Mouse (Mus musculus) kidney, postnatal 4 days (tissue): ENCODE results near the gene Etv6.

Experiments
- DNase-seq, 2 experiments: peaks; one replicate each; pipeline ENCODE4 v3.0.0; 2021; ENCODE audit warnings: mixed read lengths in 2 of 2

Etv6 gene

DNA sequence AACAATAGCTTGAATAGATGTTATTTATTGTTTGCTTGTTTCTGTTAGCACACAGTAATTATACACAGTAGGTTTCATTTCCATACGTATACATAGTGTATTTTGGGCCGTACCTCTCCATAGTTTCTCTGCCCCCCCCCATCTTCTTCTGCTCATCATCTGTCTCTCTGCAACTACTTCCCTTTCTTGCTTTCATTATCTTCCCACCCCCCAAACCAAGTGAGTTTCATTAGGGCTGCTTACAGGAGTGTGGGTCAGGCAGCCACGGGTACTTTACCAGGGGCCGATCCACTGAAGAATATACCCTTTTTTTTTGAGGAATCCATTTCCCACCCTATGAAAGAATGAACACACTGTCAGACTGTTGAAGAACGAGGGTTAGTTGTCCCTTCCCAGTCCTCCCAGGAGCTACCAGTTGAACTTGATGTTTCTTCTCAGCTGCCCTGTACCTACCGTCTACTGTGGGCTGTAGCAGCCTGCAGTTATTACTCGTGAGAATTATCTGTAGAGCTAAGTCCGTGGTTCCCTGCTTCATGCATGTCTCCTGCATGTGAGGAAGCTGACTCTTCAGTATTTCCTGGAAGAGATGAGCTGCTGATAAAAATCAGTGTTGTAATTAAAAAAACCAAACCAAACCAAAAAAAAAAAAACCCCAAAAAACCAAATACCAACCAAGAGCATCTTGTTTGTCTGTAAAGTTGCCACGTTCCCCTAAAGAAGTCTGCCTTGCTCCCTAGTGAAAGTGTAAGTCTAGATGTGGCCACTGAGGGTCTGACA is 9.8 kb downstream of the Etv6 start:
- no peak for DNase-seq

DNA sequence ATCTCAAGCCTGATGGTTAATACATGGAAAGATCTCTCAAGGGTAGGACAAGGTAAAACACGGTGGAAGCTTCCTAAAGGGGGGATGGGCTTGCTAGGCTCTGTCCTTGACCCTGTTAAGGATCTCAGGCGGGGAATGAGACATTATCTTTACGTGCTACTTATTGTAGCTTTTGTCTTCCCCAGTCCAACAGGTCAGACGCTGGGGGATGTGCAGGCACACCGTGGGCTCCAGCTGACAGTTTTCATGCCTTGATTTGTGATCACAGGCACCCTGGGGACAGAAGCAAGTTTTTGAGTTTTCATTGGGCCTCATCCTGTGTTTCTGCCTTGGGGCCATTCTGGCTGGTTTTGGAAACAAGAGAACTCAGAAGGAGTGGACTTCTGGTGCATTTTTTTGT is 10.6 kb downstream of the Etv6 start:
- DNase-seq: no peak

DNA sequence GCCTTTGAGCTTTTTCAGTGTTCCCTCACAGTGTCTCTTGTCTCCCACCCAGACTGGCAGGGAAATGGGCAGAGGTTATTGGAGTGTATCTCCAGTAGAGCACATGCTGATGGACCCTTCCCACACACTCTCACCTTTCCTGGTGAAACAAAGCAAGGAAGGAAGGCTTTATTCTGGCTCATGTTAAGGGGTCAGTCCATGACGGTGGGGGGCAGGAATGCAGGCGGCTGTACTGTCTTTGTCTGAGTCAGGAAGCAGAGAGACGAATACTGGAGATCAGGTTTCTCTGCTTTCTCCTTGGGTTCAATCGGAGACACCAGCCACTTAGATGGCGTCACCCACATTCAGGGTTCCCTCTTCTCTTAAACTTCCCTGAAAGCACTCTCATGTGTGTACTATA is 11.7 kb downstream of the Etv6 start:
- no peak for DNase-seq

DNA sequence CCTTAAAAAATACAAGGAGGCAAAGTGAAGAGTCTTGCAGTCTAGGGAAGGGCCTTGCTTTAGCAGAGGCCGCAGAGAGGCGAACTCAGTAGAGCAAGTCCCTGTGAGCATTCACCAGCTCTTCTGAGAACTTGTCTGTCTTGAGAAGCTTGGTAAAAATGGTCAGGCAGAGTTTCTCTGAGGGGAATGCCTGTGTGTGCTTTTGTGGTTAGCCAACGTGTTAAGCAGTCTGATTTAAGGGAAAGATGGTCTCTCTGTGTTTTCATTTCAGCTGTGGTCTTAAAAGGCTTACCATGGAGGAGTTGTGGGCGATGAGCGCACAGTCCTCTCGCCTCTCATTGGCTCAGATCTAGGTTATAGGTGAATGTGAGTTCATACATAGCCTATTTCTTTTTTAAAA is 12.5 kb downstream of the Etv6 start:
- no peak for DNase-seq

DNA sequence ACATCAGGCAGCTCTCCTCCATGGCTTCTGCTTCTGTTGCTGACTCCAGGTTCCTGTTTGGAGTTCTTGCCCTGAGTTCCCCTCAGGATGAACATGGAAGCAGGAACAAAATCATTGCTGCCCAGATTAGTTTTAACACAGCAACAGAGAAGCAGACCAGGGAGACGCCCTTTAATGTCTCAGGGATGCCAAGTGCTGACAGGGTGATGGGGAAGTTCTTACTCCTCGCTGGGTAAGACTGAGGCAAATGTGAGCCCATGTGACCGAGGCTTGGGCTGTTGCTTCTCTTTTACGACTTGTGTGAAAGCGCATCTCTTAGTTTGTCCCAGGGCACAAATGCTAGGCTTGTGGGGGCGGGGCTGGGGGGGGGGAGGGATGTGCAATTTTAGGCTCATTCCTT is 13.5 kb downstream of the Etv6 start:
- no peak for DNase-seq

DNA sequence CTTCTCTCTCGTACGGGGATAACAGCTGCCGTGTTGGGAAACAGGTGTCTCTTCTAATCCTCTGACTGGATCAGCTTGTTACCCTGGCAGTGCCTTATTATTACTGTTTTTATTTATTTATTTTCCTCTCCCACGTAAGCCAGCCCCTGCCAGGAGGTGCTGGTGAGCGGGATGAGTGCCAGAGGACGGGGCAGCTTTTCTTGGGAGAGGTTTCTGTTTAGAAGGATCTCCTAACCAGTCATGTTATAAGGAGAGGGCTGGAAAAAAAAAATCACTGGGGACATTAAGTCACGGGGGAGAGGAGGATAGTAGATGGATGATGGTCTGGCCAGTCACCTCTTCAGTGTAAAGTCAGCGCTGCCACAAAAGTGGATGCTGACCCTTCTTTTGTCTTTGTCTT is 15.0 kb downstream of the Etv6 start:
- DNase-seq: no peak

DNA sequence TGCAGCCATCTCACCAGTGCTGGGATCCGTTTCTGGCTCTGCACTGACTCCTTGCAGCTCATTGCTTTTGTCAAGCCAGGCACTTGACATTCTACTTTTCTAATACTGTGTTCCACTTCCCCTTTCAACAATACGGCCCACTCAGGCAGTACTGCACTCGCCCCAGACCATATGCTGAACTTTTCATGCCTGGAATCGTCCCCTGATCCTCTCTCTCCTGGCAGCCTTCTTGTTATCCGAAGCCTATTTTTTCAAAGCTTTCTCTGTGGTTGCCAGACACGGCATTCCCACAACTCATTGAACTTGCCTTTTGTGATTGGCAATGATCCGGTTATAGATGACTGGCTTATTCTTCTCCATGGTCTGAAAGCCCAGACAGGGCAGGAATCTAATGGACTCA is 16.4 kb downstream of the Etv6 start:
- no peak for DNase-seq

DNA sequence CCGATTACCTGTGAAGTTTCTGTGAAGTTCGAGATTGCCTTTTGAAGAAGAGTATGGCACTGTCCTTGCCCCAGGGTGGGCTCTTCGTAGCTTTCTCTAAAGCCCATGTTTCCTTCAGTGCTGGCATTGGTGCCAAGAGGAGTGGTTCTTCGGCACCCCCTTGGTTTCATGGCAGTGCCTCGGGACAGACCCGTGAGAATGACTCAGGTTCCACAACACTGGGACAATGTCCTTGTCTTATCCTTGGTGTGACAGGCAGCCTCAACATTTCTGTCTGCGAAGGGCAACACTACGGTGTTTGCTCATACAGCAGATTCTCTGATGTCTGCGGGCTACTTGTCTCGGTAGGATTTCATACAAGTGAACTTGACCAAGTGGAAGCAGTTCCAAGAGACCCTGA is 17.6 kb downstream of the Etv6 start:
- DNase-seq: no peak

DNA sequence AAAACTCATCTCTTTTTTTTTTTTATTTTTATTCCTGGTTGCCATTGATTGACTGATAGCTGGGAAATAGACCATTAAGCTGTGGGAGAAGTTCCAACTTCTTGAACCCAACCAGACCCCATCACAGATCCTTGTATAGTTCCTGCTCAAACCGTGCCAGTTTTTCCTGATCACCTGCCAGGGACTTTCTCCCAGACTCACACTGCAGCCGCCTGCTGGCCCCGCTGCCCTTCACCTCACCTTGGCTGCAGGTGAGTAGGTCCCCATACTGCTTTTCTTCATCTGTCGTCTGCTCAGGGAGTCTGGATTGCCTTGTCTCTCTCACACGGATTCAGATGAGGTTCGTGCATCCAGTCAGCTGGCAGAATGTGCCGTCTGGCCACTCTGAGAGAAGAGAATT is 18.1 kb downstream of the Etv6 start:
- no peak for DNase-seq

DNA sequence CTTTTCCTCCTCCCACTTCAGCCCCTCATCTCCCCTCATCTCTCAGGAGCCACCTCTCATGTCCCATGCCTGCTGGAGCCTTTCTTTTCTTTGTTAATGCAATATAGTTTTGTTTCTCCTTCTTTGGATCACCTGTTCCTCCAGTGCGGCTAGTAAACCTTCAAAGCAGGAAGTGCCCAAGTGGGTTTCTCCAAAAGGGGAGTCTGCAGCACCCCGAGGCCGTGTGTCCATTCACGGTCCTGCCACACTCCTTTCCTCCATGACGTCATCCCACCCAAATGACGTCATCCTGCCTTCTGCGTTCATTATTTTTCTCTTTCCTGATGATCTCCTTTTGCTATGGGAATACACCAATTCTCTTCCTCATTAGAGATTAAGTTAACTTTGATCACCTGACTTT is 20.1 kb downstream of the Etv6 start:
- no peak for DNase-seq

DNA sequence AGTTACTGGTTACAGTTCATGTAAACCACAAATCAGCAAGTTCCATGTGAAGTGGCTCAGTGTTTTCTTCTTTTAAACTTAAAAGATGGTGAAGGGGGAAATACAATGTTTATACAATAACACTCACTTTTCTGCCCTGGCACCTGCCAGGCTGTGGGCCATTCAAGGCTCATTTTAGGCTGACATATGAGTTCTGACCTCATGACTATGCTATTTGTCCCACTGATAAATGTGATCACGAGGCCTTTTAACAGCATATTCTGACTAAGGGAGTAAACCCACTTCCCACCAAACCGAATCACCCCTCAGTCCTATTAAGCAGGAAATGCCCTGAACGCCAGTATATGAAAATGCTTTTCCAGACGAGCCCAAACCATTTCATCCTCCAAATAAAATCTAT is 23.0 kb downstream of the Etv6 start:
- no peak for DNase-seq

DNA sequence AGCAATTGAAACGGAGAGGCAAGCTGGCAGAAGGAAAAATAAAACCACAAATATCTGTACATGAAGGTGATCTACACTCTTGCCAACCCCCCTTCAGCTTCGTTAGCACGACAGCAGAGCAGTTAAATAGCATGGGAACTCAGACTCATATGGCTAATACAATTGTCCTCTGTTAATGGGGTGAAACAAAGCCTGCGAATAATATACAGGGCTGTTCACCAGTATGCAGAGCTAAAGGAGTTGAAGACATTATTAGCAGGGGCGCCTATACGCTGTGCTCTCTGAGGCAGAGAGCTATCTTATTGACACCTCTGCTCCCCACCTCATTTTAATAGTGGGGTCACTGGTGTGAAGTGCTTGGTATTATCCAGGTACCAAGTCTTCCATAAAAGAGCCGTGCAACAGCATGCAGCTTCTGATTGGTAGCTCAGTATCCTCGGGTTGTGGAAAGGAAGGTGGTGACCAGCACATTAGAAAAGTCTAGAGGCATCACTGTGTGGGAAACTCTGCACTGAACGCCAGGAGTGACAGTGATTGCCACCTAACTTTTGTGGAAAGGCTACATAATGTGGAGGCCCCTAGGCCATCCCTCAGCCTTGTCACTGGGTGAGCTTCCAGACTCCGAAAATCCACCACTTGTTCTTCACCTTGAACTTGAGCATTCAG is 23.5 kb downstream of the Etv6 start:
- no peak for DNase-seq

DNA sequence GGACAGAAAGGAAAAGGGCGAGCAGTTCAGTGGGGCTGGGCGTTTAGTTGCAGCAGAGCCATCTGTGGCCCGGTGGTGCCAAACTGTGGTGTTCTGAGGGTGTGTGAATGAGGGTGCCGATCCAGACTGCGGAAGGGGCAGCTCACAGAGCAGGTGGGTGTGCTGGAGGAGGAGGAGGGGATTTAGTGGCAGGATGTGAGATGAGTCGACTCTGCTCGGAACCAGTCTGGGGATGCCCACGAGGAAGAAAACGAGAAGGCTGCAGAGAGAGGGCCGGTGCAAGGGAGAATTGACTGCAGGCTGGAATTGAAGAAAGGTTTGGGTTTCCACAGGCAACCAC is 24.0 kb downstream of the Etv6 start:
- no peak for DNase-seq

DNA sequence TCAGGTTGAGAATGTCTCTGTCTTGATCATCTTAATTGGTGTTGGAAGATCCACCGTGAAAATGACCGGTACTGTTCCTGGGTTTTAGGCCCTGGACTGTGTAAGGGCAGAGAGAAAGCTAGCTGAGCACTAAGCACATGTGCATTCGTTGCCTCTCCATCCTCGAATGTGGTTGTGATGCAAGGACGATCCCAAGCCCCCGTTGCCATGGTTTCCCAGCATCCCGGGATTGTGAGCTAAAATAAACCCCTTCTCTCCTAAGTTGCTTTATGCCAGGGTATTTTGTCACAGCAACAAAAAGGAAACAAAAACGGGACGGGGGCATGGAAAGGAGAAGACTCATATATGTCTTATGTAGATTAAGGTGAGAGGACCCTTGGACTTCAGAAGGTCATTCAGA is 24.5 kb downstream of the Etv6 start:
- DNase-seq: no peak

DNA sequence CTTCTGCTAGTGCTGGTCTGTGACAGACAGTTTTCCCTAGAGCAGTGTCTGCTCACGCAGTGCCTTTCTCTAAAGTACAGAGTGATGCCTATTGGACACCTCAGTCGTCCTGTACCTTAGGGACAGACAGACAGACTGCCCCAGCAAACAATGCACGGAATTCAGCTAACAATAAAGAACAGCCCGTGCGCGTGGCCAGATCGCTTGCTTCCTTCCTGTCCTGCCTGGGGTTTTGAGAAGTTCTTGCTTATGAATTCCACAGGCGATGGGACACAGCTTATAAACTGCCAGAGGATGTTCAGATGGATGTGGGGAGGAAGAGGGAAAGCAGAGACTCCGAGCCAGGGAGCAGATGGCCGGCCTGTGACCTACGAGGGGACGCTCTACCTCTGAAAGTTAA is 25.3 kb downstream of the Etv6 start:
- DNase-seq: peak in 1 of 2 experiments; percentile 50

DNA sequence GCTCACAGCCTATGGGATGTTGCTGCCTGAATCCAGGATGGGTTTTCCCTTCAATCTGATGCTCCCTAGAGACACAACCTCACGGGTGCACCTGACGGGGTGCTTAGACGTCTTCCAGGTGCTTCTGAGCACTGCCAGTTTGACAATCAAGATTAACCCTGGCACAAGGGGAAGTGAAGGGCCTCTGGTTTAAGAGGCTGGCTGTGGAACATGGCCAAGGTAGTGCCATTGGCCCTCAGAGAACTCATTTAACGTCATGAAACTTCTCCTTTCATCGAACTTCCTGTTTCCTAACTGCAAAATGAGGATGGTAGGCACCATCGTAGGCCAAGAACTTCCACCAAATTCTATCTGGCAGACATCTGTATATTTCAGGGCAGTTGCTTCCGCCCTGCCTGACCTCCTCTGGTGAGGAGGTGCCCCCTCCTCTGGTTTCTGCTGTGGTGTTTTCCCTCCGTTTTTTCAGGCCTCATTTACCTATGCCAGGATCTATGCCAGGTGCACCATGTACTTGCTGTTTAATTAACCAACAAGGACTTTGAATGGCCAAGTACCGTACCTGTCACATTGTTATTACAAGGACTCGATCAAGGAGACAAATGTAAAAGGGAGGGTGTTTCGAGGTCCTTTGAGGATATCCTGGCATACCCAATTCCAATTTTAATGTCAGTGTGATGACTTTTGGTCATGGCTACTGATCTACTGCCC is 29.7 kb downstream of the Etv6 start:
- no peak for DNase-seq

DNA sequence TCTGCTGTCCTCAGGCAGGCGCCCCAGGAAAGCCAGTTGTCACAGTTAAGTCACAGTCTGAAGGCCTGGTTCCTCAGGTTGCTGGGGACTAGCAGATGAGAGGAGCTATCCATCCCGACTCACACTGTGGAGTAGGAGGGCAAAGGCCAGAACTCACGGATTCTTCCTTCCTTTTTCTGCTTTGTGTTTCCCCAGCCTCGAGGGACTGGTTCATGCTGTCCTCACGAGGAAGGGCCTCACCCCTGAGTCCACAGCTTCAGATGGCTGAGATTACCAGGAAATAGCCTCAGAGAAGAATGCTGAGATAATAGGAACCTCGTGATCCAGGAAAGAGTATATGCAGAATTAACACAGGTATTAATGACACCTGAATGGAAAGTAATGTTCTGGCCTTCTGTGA is 30.6 kb downstream of the Etv6 start:
- no peak for DNase-seq

DNA sequence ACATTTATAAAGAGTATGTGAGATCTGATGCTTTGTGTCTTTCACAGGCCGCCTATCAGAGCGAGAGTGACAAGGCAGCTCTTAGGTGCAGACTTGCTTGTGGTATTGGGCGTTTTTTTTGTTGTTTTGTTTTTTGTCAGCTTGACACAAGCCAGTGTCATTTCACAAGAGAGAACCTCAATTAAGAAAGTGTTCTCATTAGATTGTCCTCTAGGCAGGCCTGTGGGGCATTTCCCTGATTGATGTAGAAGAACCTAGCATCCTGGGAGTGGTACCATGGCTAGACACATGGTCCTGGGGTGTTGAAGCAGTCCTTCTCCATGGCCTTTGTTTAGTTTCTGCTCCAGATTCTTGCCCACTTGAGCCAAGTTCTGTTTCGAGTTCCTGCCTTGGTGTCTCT is 31.5 kb downstream of the Etv6 start:
- DNase-seq: no peak

DNA sequence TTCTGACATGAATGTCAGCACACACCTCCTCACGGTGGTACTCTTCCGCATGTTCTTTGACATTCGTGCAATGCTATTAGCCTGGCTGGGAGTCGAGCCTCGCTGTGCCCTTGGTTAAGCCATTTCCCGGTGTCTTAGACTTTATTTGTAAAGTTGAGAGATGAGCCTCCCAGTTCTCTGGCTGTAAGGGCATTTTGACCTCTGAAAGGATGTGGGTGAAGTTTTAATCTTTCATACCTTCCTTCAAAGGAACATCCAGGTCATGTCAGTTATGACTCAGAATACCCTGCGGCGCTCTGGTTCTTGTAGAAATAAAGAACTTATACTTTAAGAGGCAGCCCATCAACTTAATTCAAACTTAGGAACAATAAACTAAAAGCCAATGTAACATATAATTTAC is 32.0 kb downstream of the Etv6 start:
- DNase-seq: no peak

DNA sequence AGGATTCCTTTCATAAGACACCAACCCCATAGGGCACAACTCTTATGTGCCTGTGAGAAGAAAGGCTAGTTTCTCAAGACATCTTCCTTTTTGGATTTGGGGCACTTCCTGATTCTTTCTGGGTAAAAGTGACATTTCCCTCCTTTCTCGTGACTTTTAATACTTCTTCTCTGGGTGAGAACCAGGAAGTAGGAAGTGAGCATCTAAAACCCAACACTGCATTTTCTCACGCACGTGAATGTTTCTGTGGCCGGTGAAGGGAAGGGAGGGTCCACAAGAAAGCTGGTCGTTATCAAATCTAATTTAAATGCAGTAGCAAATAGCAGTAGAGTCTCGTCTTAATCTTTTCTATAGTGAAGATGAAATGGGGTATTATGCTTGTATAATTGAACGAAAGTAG is 36.9 kb downstream of the Etv6 start:
- DNase-seq: no peak

DNA sequence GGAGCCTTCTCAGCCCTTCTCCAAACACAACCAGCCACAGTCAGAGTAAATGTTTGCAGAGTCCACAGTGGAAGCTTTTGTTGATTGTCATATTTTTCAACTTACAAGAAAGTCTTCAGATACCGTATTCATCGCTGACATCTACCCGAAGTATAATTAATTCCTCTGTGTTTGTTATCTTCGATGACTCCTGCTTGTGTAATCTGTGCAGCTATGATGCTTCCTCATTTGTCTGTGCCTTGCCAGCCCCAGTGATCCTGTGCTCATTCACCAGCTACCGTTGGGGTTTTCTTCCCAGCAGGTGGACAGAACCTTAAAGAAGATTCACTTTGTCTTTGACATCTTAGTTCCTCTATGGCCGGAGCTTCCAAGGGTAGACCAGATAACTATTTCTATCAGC is 37.4 kb downstream of the Etv6 start:
- DNase-seq: no peak

DNA sequence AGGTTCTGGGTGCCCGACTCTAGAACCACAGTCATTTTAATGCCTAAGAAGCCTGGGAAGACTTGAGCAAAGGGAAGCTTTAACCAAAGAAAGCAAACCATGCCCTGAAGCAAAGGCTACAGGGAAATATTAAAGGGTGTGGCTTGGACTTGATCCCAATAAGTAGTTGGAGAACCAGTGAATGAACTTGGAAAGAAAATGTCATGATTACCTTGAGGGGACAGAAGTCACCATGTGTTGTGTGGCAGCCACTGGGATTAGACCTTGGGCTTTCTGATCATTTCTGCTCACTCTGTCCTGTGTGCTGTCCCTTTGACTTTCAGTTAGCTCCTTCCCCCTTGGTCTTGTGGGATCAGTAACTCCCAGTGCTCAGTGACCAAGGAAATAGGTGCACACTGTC is 38.9 kb downstream of the Etv6 start:
- no peak for DNase-seq

DNA sequence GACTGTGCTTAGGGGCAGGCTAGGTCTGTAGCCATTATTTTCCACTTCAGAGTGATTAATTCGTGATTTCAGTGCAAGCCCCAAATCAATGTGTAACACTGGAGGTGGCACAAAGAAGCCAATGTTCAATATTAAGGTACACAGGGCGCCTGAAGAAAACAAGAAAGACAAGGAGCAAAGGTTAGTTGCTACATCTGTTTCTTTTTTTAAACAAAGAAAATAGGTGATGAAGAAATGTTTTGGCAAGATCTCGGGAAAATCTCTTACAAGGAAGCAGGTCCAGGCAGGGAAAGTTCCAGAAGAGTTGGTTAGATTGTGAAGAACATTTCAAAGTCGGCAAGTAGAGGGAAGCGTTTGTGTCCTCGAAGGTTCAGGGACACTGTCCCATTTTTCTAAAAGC is 39.5 kb downstream of the Etv6 start:
- DNase-seq: no peak

DNA sequence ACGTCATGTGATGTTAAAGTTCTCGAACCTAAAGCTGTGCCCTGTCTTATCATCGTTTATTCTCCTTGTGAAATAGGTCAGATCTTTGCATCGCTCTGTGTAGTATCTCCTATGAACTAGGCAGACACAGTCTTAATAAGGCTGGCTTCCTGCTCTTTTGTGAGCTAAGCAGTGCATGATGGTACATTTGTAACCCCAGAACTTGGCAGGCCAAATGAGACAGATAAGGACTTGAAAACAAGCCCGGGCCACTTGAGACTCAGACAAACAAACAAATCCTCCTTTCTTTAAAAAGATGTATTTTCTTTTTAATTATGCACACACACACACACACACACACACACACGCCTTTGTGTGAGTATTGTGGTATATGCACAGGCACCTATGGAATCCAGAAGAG is 42.5 kb downstream of the Etv6 start:
- DNase-seq: no peak

DNA sequence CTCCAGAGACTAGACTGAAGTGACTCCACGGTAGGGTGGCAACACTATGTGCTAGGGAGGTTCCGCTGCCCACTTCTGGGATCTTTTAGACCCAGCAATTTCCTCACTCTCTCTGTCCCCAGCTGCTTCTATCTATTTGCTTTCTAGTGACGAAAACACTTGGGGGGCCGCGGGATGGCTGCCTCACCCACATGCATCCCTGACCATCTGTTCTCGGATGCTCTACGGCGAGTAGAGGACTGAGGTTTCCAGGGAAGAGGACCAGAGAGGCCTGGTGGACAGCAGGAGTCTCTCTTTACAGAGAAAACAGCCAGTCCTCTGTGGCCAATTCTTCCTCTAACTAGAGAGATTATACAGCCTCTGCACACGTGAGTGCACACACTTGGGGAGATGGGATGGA is 43.6 kb downstream of the Etv6 start:
- no peak for DNase-seq
